Mouse (Mus musculus) CH12.LX (cell line): ENCODE measurements around the gene Spata20. TPM values are rescaled to one million over a fixed set of nuclear protein-coding genes. Genes with fewer than 3 reads are reported as not detected.

ENCODE experiments used
- DNase-seq: peaks from one replicate; pipeline ENCODE4 v3.0.0-alpha.2; 2013; ENCODE audit errors: extremely low read depth
- H3K27ac ChIP-seq: 2 replicates; pipeline ENCODE4 v1.5.1; 2012; ENCODE audit warnings: low read depth, mild to moderate bottlenecking, control low read depth, moderate library complexity; ENCODE audit not compliant: insufficient read depth
- H3K27me3 ChIP-seq: replicated peaks from 2 replicates; pipeline ENCODE3; 2012; ENCODE audit warnings: inconsistent platforms
- H3K36me3 ChIP-seq, 2 experiments: replicated peaks in 1 of 2; 2 replicates each; pipeline versions ENCODE3 to v1.6.1; 2012; ENCODE audit warnings: inconsistent platforms in 1 of 2, low read length in 1 of 2, mild to moderate bottlenecking in 1 of 2, mixed read lengths in 1 of 2, moderate library complexity in 1 of 2; ENCODE audit not compliant: control insufficient read depth in 1 of 2, insufficient read depth in 1 of 2
- H3K4me1 ChIP-seq, 2 experiments: 2 replicates each; pipeline ENCODE4 v1.6.1; 2012; ENCODE audit warnings: inconsistent platforms in 1 of 2, moderate library complexity in 1 of 2; ENCODE audit not compliant: insufficient read depth in 2 of 2, control insufficient read depth in 1 of 2
- H3K4me2 ChIP-seq: 2 replicates; pipeline ENCODE4 v1.6.1; 2012; ENCODE audit warnings: low read depth, mild to moderate bottlenecking, control low read depth; ENCODE audit not compliant: poor library complexity, insufficient read depth, severe bottlenecking
- H3K4me3 ChIP-seq, 3 experiments: fragments of 150-350 bp in 1 of 3; sonication (generic) in 1 of 3; replicated peaks in 1 of 3; 2 replicates each; pipeline versions ENCODE3 to v1.5.1; 2011 to 2012; ENCODE audit warnings: low read depth in 2 of 3, low read length in 2 of 3, mild to moderate bottlenecking in 2 of 3, moderate library complexity in 2 of 3, control low read depth in 1 of 3, improper control_type of control experiment in 1 of 3, inconsistent platforms in 1 of 3, mixed read lengths in 1 of 3; ENCODE audit not compliant: poor library complexity in 1 of 3
- H3K79me2 ChIP-seq: replicated peaks from 2 replicates; pipeline ENCODE4 v1.6.1; 2012; ENCODE audit warnings: mild to moderate bottlenecking, moderate library complexity; ENCODE audit not compliant: control insufficient read depth, poor library complexity, insufficient read depth, severe bottlenecking; ENCODE audit errors: extremely low read depth
- H3K9ac ChIP-seq: 2 replicates; pipeline ENCODE4 v1.6.1; 2012; ENCODE audit warnings: low read depth, mild to moderate bottlenecking, control low read depth, moderate library complexity; ENCODE audit not compliant: insufficient read depth
- H3K9me3 ChIP-seq: replicated peaks from 2 replicates; pipeline ENCODE3; 2012; ENCODE audit warnings: low read length, inconsistent platforms, mixed read lengths
- BHLHE40 ChIP-seq: IDR thresholded peaks from 2 replicates; pipeline ENCODE4 v1.6.1; 2011; ENCODE audit warnings: mild to moderate bottlenecking, low read depth, low read length, improper control_type of control experiment
- CTCF ChIP-seq, 2 experiments: IDR thresholded peaks in 1 of 2; conservative IDR thresholded peaks in 1 of 2; 2 replicates each; pipeline ENCODE4 v1.5.1; 2011 to 2012; ENCODE audit warnings: low read depth in 2 of 2, low read length in 2 of 2, improper control_type of control experiment in 1 of 2, inconsistent platforms in 1 of 2, mild to moderate bottlenecking in 1 of 2, moderate library complexity in 1 of 2
- ETS1 ChIP-seq: conservative IDR thresholded peaks from 2 replicates; pipeline ENCODE4 v1.6.1; 2012; ENCODE audit warnings: low read depth, mild to moderate bottlenecking, inconsistent platforms, low read length, improper control_type of control experiment, moderate library complexity
- GABPA ChIP-seq: IDR thresholded peaks from 2 replicates; pipeline ENCODE4 v1.6.1; 2012; ENCODE audit warnings: low read depth, low read length, improper control_type of control experiment, inconsistent platforms; ENCODE audit not compliant: insufficient replicate concordance
- HCFC1 ChIP-seq: IDR thresholded peaks from 2 replicates; pipeline ENCODE4 v1.6.1; 2012; ENCODE audit warnings: low read depth, mild to moderate bottlenecking, inconsistent platforms, low read length, improper control_type of control experiment
- IRF4 ChIP-seq: IDR thresholded peaks from 2 replicates; pipeline ENCODE4 v1.6.1; 2014; ENCODE audit warnings: low read depth, mild to moderate bottlenecking, inconsistent platforms, low read length, improper control_type of control experiment
- JUN ChIP-seq: IDR thresholded peaks from 2 replicates; pipeline ENCODE4 v1.6.1; 2011; ENCODE audit warnings: low read depth, mild to moderate bottlenecking, low read length, improper control_type of control experiment, moderate library complexity; ENCODE audit not compliant: insufficient read depth
- JUND ChIP-seq: conservative IDR thresholded peaks from 2 replicates; pipeline ENCODE4 v1.6.1; 2011; ENCODE audit warnings: low read depth, low read length, improper control_type of control experiment
- KAT2A ChIP-seq: IDR thresholded peaks from 2 replicates; pipeline ENCODE4 v1.6.1; 2012; ENCODE audit warnings: low read length, improper control_type of control experiment, inconsistent platforms; ENCODE audit not compliant: insufficient replicate concordance
- MAX ChIP-seq: IDR thresholded peaks from 2 replicates; pipeline ENCODE4 v1.6.1; 2011; ENCODE audit warnings: low read length, improper control_type of control experiment
- MAZ ChIP-seq: IDR thresholded peaks from 2 replicates; pipeline ENCODE4 v1.6.1; 2012; ENCODE audit warnings: low read depth, mild to moderate bottlenecking, inconsistent platforms, low read length, improper control_type of control experiment, moderate library complexity
- NELFE ChIP-seq: IDR thresholded peaks from 2 replicates; pipeline ENCODE4 v1.6.1; 2011; ENCODE audit warnings: low read depth, low read length, improper control_type of control experiment
- PAX5 ChIP-seq: IDR thresholded peaks from 2 replicates; pipeline ENCODE4 v1.6.1; 2012; ENCODE audit warnings: low read length, inconsistent platforms, mixed read lengths
- POLR2A ChIP-seq: IDR thresholded peaks from 2 replicates; pipeline ENCODE4 v1.6.1; 2011; ENCODE audit warnings: low read depth, mild to moderate bottlenecking, improper control_type of control experiment, low read length
- POLR2AphosphoS2 ChIP-seq: IDR thresholded peaks from 2 replicates; pipeline ENCODE4 v1.6.1; 2011; ENCODE audit warnings: low read depth, low read length, improper control_type of control experiment
- RAD21 ChIP-seq: IDR thresholded peaks from 2 replicates; pipeline ENCODE4 v1.6.1; 2011; ENCODE audit warnings: low read depth, mild to moderate bottlenecking, low read length, improper control_type of control experiment, moderate library complexity
- RCOR1 ChIP-seq: conservative IDR thresholded peaks from 2 replicates; pipeline ENCODE4 v1.6.1; 2012; ENCODE audit warnings: low read depth, mild to moderate bottlenecking, inconsistent platforms, low read length, improper control_type of control experiment
- SIN3A ChIP-seq: IDR thresholded peaks from 2 replicates; pipeline ENCODE4 v1.6.1; 2012; ENCODE audit warnings: low read length, improper control_type of control experiment, inconsistent platforms
- SMC3 ChIP-seq: IDR thresholded peaks from 2 replicates; pipeline ENCODE4 v1.6.1; 2011; ENCODE audit warnings: low read depth, low read length, improper control_type of control experiment
- USF2 ChIP-seq: conservative IDR thresholded peaks from 2 replicates; pipeline ENCODE4 v1.6.1; 2011; ENCODE audit warnings: low read depth, low read length, improper control_type of control experiment
- ZC3H11A ChIP-seq: IDR thresholded peaks from 2 replicates; pipeline ENCODE4 v1.6.1; 2012; ENCODE audit warnings: low read depth, mild to moderate bottlenecking, inconsistent platforms, low read length, improper control_type of control experiment
- ZNF384 ChIP-seq: IDR thresholded peaks from 2 replicates; pipeline ENCODE4 v1.6.1; 2012; ENCODE audit warnings: low read depth, low read length, improper control_type of control experiment, inconsistent platforms
- dilution Hi-C: fragments of 300-500 bp; cut with MboI; formaldehyde crosslinking; loops from 2 replicates; pipeline ENCODE4 v1.14.3; 2020; ENCODE audit warnings: low sequenced_read_pairs; ENCODE audit not compliant: extremely low pct_unique_long_range_greater_than_20kb, extremely low pct_ligation_motif_present
- in situ Hi-C: fragments of 300-500 bp; cut with MboI; formaldehyde crosslinking; loops from 3 replicates; pipeline ENCODE4 v1.14.3; 2019; ENCODE audit warnings: low sequenced_read_pairs, low pct_ligation_motif_present, low pct_unique_long_range_greater_than_20kb, mixed read lengths
- polyA plus RNA-seq: library from polyadenylated mRNA; unstranded; fragments of >175 nt; gene quantifications from 2 replicates; pipeline ENCODE4 v1.2.1, GENCODE M21; 2012; ENCODE audit warnings: low read depth; ENCODE audit not compliant: insufficient read length
- total RNA-seq, 2 experiments: library from RNA; depleted of rRNA; stranded (reverse); fragments of 300-350 nt in 1 of 2; fragments of >200 nt in 1 of 2; gene quantifications; 2 replicates each; pipeline ENCODE4 v1.2.3; 2012 to 2014

The Spata20 gene
- total and polyA plus RNA-seq, 3 experiments, result not detected

GRCm38 (mm10) chr11:94471740-94472584 lies 14.0 kb downstream of the Spata20 start:
- Histone ChIP-seq H3K4me2 (no peak overlapping the region), H3K36me3 (no peaks in the 10 kb centered on the region), H3K9me3 (no peaks in the 10 kb centered on the region), H3K4me1 (peaks cover 15 to 82% of the 10 kb centered on the region in 2 experiments), H3K9ac (no peak overlapping the region), H3K4me3 (no peak overlapping the region), H3K27ac (no peak overlapping the region), H3K27me3 (peaks cover 59% of the 10 kb centered on the region), H3K79me2 (no peaks in the 10 kb centered on the region)
- DNase-seq, result no peak
- TF ChIP-seq ZC3H11A (no peak), RAD21 (no peak), RCOR1 (no peak), USF2 (no peak), KAT2A (no peak), CTCF (conservative IDR thresholded peaks at IDR 0.05 in 1 of 2, IDR thresholded peaks at IDR 0.05 in 1 of 2; ENCODE audit: low read depth in 2 of 2, low read length in 2 of 2) (no peak)
- in situ Hi-C loops, result no loop called here
- dilution Hi-C loops, result no loop called here

GRCm38 (mm10) chr11:94470391-94470790 lies 15.6 kb downstream of the Spata20 start:
- H3K4me2 ChIP-seq, result no peak overlapping the region
- H3K79me2 ChIP-seq, result no peaks in the 10 kb centered on the region
- H3K36me3 ChIP-seq, result no peaks in the 10 kb centered on the region
- peaks cover 12 to 70% of the 10 kb centered on the region in 2 experiments for H3K4me1 ChIP-seq
- dilution Hi-C loops, result no loop called here
- peaks cover 43% of the 10 kb centered on the region for H3K27me3 ChIP-seq
- in situ Hi-C loops, result no loop called here
- no peak overlapping the region for H3K27ac ChIP-seq
- no peak overlapping the region for H3K4me3 ChIP-seq
- no peak for DNase-seq
- H3K9me3 ChIP-seq, result no peaks in the 10 kb centered on the region
- TF ChIP-seq PAX5 (no peak), CTCF (conservative IDR thresholded peaks at IDR 0.05 in 1 of 2, IDR thresholded peaks at IDR 0.05 in 1 of 2; ENCODE audit: low read depth in 2 of 2, low read length in 2 of 2) (no peak), ZNF384 (no peak)
- H3K9ac ChIP-seq, result no peak overlapping the region

- Histone ChIP-seq H3K27ac (no peak overlapping the region), H3K27me3 (peaks cover 33% of the 10 kb centered on the region), H3K4me1 (peaks cover 12 to 61% of the 10 kb centered on the region in 2 experiments), H3K9me3 (no peaks in the 10 kb centered on the region), H3K9ac (no peak overlapping the region), H3K4me3 (no peak overlapping the region), H3K4me2 (peak overlapping the region; percentile 3; the same call in 1 of the 2 replicates), H3K36me3 (no peaks in the 10 kb centered on the region), H3K79me2 (no peaks in the 10 kb centered on the region)
- dilution Hi-C loops (no loop called here), in situ Hi-C loops (no loop called here)
- no peak for DNase-seq
- TF ChIP-seq JUN (no peak), ZNF384 (peak; percentile 14; the same call in 1 of the 2 replicates), SIN3A (no peak), BHLHE40 (no peak), HCFC1 (no peak), POLR2A (no peak), JUND (no peak), GABPA (no peak), KAT2A (no peak), NELFE (no peak), USF2 (no peak), IRF4 (no peak), POLR2AphosphoS2 (no peak), ETS1 (0 out of 2 replicates have a peak, but pooled peaks have one; percentile 6), SMC3 (no peak), MAZ (0 out of 2 replicates have a peak, but pooled peaks have one; percentile 45), MAX (no peak)
Measured at GRCm38 (mm10) chr11:94469136-94470064, 16.6 kb downstream of the Spata20 start.
